In the genomic region with DNA sequence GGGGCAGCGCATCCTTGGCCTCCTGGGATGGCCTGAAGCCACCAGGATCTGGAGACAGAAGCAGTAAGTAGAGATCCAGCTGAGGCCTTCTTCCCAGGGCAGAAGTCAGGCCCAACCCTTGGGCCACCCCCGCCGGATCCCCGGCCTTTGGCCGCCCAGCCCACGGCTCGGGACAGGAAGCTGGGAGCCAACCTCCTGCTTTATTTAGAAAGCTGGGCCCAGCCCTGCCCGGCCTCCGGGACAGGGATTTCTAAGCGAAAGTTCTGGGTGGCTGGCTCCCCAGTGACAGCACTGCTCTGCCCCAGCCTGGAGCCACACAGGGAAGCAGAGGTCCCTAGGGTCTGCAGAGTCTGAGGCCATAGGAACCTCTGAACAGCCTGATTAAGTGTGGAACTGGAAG, we compare ENCODE assay signal across 9 mouse cellular contexts. TPM values are rescaled to one million over a fixed set of nuclear protein-coding genes. Genes with fewer than 3 reads are reported as not detected.
DNase-seq lines count a peak whose midpoint lies in the region; ATAC-seq and TF ChIP-seq lines count a peak whose summit lies in the region.
"Had no signal": no experiment of that assay in that cellular context is flagged by ENCODE, and none has a peak within 500 bp of the region (broad histone marks: within the 10 kb centered on the region; RNA-seq: fewer than 3 reads in every experiment).

No protein-coding gene starts in this region.

- WGBS in hindbrain, embryonic 14.5 days: 81% methylated on average over 10 of the region's 10 CpGs
- WGBS in hindbrain, postnatal 0 days: 76% methylated on average over 10 of the region's 10 CpGs
- WGBS in lung, embryonic 15.5 days: 49% methylated on average over 10 of the region's 10 CpGs

- no peaks in the 10 kb centered on the region; the same call in 1 of the 2 replicates for H3K36me3 ChIP-seq in hindbrain, embryonic 14.5 days (replicated peaks; ENCODE audit: control insufficient read depth, insufficient read depth)
- H3K36me3 ChIP-seq in hindbrain, postnatal 0 days (ENCODE audit: insufficient read depth, low read length): no peaks in the 10 kb centered on the region
- no peaks in the 10 kb centered on the region for H3K36me3 ChIP-seq in lung, embryonic 15.5 days

- no peak for DNase-seq in hindbrain, embryonic 14.5 days (ENCODE audit: low spot score)
- DNase-seq in hindbrain, postnatal 0 days (ENCODE audit: low spot score): no peak
- DNase-seq in heart, adult 18-20 months: peak; percentile 78 to 90
- peak; percentile 79 for DNase-seq in kidney, adult 9 months
- no peak for DNase-seq in ovary, postnatal 14 days (ENCODE audit: low spot score)
- no peak for DNase-seq in right cerebral cortex, postnatal 36 days (ENCODE audit: low spot score in 2 of 2)

- no peaks in the 10 kb centered on the region for H3K9me3 ChIP-seq in hindbrain, embryonic 14.5 days (ENCODE audit: control insufficient read depth, low read length)
- H3K9me3 ChIP-seq in hindbrain, postnatal 0 days (ENCODE audit: low read length): no peaks in the 10 kb centered on the region
- no peaks in the 10 kb centered on the region for H3K9me3 ChIP-seq in lung, embryonic 15.5 days

- no peak for TF ChIP-seq CTCF in hindbrain, postnatal 0 days (IDR thresholded peaks at IDR 0.05; ENCODE audit: low read depth)

- H3K27me3 ChIP-seq in hindbrain, embryonic 14.5 days (ENCODE audit: control insufficient read depth, insufficient read depth, low read length): no peaks in the 10 kb centered on the region
- no peaks in the 10 kb centered on the region for H3K27me3 ChIP-seq in hindbrain, postnatal 0 days (ENCODE audit: insufficient read depth, low read length)
- no peaks in the 10 kb centered on the region for H3K27me3 ChIP-seq in lung, embryonic 15.5 days
- H3K27me3 ChIP-seq: CH12.LX had no signal

- H3K9ac ChIP-seq in hindbrain, embryonic 14.5 days: peak overlapping the region; percentile 5; the same call in 1 of the 2 replicates
- no peak overlapping the region for H3K9ac ChIP-seq in hindbrain, postnatal 0 days (replicated peaks; ENCODE audit: low read length)
- H3K9ac ChIP-seq in lung, embryonic 15.5 days: peak overlapping the region; percentile 29

- 0 out of 2 replicates have a peak overlapping the region, but pooled peaks have one; percentile 10 for H3K4me2 ChIP-seq in hindbrain, embryonic 14.5 days (replicated peaks)
- no peak overlapping the region for H3K4me2 ChIP-seq in hindbrain, postnatal 0 days (ENCODE audit: low read depth, low read length)
- H3K4me2 ChIP-seq in lung, embryonic 15.5 days: peak overlapping the region; percentile 30; the same call in 1 of the 2 replicates

- ATAC-seq in hindbrain, embryonic 14.5 days (ENCODE audit: low FRiP score): no peak
- no peak for ATAC-seq in hindbrain, postnatal 0 days
- ATAC-seq in lung, embryonic 15.5 days (ENCODE audit: borderline replicate concordance, extremely low read depth, low FRiP score, low TSS enrichment): no peak
- ATAC-seq in cerebellum, adult (ENCODE audit: insufficient number of reproducible peaks, low FRiP score, low TSS enrichment): no peak

- no peak overlapping the region for H3K4me3 ChIP-seq in hindbrain, embryonic 14.5 days (replicated peaks; ENCODE audit: low read length)
- H3K4me3 ChIP-seq in hindbrain, postnatal 0 days (ENCODE audit: low read length): no peak overlapping the region
- H3K4me3 ChIP-seq in lung, embryonic 15.5 days: no peak overlapping the region

- peaks cover 18% of the 10 kb centered on the region for H3K4me1 ChIP-seq in hindbrain, embryonic 14.5 days (replicated peaks; ENCODE audit: control insufficient read depth, insufficient read depth, low read length)
- peaks cover 17% of the 10 kb centered on the region for H3K4me1 ChIP-seq in hindbrain, postnatal 0 days (ENCODE audit: insufficient read depth, low read length)
- peaks cover 36% of the 10 kb centered on the region for H3K4me1 ChIP-seq in lung, embryonic 15.5 days

- H3K27ac ChIP-seq in hindbrain, embryonic 14.5 days: no peak overlapping the region
- no peak overlapping the region; the same call in 1 of the 2 replicates for H3K27ac ChIP-seq in hindbrain, postnatal 0 days
- H3K27ac ChIP-seq in lung, embryonic 15.5 days: peak overlapping the region; percentile 58

RNA-seq across cellular contexts. Expression of gene Gna11, which starts 3.2 kb away (rescaled TPM):
- 87.5 and 95.5 TPM in 2 replicates for polyA plus RNA-seq in hindbrain, embryonic 14.5 days (2014; fragmentation: Nextera tagmentation; extraction: Ambion mirVana)
- total RNA-seq in hindbrain, postnatal 0 days (2014; rRNA removed): 121 and 139 TPM in 2 replicates
- polyA plus RNA-seq in hindbrain, postnatal 0 days (2015; fragmentation: Nextera tagmentation; extraction: Ambion mirVana): 95.6 and 105 TPM in 2 replicates
- 10 to 100 TPM; 47.8 to 49.8 TPM for total RNA-seq in heart, adult 18-20 months (2021)
- polyA plus RNA-seq in lung, embryonic 15.5 days (2015; fragmentation: Nextera tagmentation; extraction: Ambion mirVana): 72.7 and 74.2 TPM in 2 replicates

RNA-seq across cellular contexts. Expression of gene Aes, which starts 17.5 kb away (rescaled TPM):
- polyA plus RNA-seq in hindbrain, embryonic 14.5 days (2014; fragmentation: Nextera tagmentation; extraction: Ambion mirVana): 524 and 550 TPM in 2 replicates
- 611 and 635 TPM in 2 replicates for total RNA-seq in hindbrain, postnatal 0 days (2014; rRNA removed)
- polyA plus RNA-seq in hindbrain, postnatal 0 days (2015; fragmentation: Nextera tagmentation; extraction: Ambion mirVana): 803 and 834 TPM in 2 replicates
- total RNA-seq in heart, adult 18-20 months (2021): 1,000 to 10,000 TPM; 1,011 to 1,083 TPM
- 662 and 670 TPM in 2 replicates for polyA plus RNA-seq in lung, embryonic 15.5 days (2015; fragmentation: Nextera tagmentation; extraction: Ambion mirVana)

RNA-seq across cellular contexts. Expression of gene Gna15, which starts 17.8 kb away (rescaled TPM):
- 1.1 and 1.2 TPM in 2 replicates for polyA plus RNA-seq in hindbrain, embryonic 14.5 days (2014; fragmentation: Nextera tagmentation; extraction: Ambion mirVana)
- total RNA-seq in hindbrain, postnatal 0 days (2014; rRNA removed): 2.5 and 9.8 TPM in 2 replicates
- polyA plus RNA-seq in hindbrain, postnatal 0 days (2015; fragmentation: Nextera tagmentation; extraction: Ambion mirVana): 1.2 and 1.9 TPM in 2 replicates
- 1 to 10 TPM; 1.4 to 1.5 TPM for total RNA-seq in heart, adult 18-20 months (2021)
- polyA plus RNA-seq in lung, embryonic 15.5 days (2015; fragmentation: Nextera tagmentation; extraction: Ambion mirVana): 1.7 and 1.8 TPM in 2 replicates

RNA-seq across cellular contexts. Expression of gene Tle2, which starts 32.6 kb away (rescaled TPM):
- polyA plus RNA-seq in hindbrain, embryonic 14.5 days (2014; fragmentation: Nextera tagmentation; extraction: Ambion mirVana): 24.5 and 29.7 TPM in 2 replicates
- total RNA-seq in hindbrain, postnatal 0 days (2014; rRNA removed): 28.8 and 41.8 TPM in 2 replicates
- polyA plus RNA-seq in hindbrain, postnatal 0 days (2015; fragmentation: Nextera tagmentation; extraction: Ambion mirVana): 43.7 and 45.5 TPM in 2 replicates
- total RNA-seq in heart, adult 18-20 months (2021): 1 to 10 TPM; 4.7 to 7.1 TPM
- 39.3 and 49.7 TPM in 2 replicates for polyA plus RNA-seq in lung, embryonic 15.5 days (2015; fragmentation: Nextera tagmentation; extraction: Ambion mirVana)

RNA-seq across cellular contexts. Expression of gene S1pr4, which starts 41.9 kb away (rescaled TPM):
- 0.70 and 0.81 TPM in 2 replicates for polyA plus RNA-seq in hindbrain, embryonic 14.5 days (2014; fragmentation: Nextera tagmentation; extraction: Ambion mirVana)
- total RNA-seq in hindbrain, postnatal 0 days (2014; rRNA removed): 0.40 and 1.3 TPM in 2 replicates
- 0.38 and 0.40 TPM in 2 replicates for polyA plus RNA-seq in hindbrain, postnatal 0 days (2015; fragmentation: Nextera tagmentation; extraction: Ambion mirVana)
- 1 to 10 TPM; 1.2 to 2.8 TPM for total RNA-seq in heart, adult 18-20 months (2021)
- 2.5 and 3.6 TPM in 2 replicates for polyA plus RNA-seq in lung, embryonic 15.5 days (2015; fragmentation: Nextera tagmentation; extraction: Ambion mirVana)

Comparison
In these comparisons a context has a peak if more than half of its experiments do, and no peak if none do; other contexts are left out.
1. DNase-seq: peak in heart, adult 18-20 months (2 of 2) and kidney, adult 9 months (single experiment); none in hindbrain, embryonic 14.5 days (single experiment), hindbrain, postnatal 0 days (single experiment), ovary, postnatal 14 days (single experiment) and right cerebral cortex, postnatal 36 days (0 of 2).